Mouse (Mus musculus) frontal cortex, adult 2 months (tissue): ENCODE results near the gene Pecam1. TPM values are rescaled to one million over a fixed set of nuclear protein-coding genes. Genes with fewer than 3 reads are reported as not detected.
A peak's percentile ranks its signal among the peaks of the same experiment; 100 is the strongest.

Source experiments
- DNase-seq, 2 experiments: peaks; one replicate each; pipeline ENCODE4 v3.0.0; 2022; ENCODE audit warnings: low spot score in 1 of 2; ENCODE audit errors: extremely low spot score in 1 of 2
- polyA plus RNA-seq: library from polyadenylated mRNA; depleted of rRNA; stranded (reverse); fragments of >200 nt; gene quantifications from 2 replicates; pipeline ENCODE4 v1.2.3, GENCODE M21; 2012

Pecam1 gene
- polyA plus RNA-seq, 1 experiment = 20.1 TPM

DNA sequence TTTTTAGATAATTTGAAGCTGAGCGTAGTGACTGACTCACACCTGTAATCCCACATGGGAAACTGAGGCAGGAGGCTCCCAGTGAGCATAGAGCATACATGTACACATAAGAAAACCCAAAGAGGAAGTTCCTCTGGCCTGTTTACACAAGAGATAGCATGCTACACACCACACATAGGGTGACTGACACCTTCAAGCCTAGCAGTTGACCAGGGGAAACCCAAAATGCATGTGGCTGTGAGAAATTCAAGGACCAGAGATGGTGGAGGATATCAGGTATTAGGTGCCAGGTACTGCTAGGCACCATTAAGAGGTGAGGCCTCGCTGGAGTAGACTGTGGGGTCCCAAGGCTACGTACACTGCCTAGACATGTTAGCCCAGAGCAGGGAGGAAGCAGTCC lies 47.8 kb downstream of the Pecam1 start:
- DNase-seq = no peak

DNA sequence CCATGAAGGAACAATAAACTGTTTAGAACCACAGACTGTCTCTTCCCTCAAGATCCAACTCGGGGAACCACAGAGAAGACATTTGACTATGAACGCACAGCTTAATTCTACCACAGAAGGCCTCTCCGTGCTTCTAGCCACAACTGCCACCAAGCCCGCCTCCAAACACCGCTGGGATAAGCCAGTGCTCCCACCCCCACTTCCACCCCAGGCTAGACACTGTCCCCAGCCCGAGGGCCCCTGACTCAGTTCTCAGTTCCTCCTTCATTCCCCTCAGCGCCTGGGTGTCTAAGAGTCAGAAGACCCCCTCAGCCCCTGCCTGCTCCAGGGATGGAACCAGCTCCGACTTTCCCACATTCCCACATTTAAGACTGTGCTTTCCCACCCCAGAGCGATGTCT lies 48.8 kb downstream of the Pecam1 start:
- no peak for DNase-seq

DNA sequence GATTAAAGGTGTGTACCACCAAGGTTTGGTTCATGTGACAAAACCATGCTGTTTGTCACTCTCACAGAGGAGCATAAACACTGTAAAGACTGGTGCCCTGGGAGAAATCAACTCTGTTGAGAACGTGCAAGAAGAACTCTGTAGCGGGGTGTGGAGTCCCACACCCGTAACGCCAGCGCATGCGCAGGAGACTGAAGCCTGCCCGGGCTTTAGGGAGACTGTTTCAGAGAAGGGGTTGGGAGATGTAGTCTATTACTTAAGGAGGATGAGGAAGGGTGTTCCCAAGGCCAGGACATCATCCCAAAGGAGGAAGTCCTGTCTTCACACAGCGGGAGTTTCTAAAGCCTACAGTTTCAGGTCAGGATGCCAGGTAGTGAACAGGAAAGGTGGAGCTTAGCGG lies 51.3 kb downstream of the Pecam1 start:
- no peak for DNase-seq

DNA sequence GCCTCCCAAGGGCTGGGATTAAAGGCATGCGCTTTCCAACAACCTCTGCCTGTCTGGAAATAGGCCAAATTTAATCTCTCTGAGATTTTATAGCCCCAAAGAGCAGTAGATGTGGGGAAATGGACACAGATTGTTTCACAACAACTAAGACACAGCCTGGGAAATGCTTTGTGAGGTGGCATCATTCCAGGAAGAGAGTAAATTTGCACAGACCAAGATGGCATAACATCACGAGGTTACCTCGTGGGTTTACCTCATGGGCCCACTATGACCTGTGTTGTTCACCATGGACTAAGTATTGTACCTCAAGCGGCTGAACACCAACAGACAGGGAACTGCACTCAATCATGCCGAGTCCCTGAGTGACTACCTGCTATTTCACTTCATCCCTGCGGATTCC lies 52.1 kb downstream of the Pecam1 start:
- no peak for DNase-seq

DNA sequence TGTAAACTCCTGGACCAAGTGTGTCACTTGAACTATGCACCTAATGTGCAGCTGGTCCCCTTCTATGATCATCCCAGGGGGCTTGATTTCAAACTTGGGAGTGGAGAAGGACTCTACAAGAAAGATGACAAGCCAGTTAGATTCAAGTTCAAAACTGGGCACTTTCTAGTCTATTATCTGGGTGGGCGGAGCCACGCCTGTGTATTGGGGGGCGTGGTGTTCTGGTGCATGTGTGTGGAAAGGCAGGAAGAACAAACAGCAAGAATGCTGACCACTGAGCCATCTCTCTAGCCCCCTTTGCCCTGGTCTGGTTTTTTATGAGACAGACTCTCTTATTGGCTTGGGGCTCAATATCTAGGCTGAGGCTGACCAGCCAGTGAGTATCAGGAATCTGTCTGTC lies 54.5 kb downstream of the Pecam1 start:
- no peak for DNase-seq

DNA sequence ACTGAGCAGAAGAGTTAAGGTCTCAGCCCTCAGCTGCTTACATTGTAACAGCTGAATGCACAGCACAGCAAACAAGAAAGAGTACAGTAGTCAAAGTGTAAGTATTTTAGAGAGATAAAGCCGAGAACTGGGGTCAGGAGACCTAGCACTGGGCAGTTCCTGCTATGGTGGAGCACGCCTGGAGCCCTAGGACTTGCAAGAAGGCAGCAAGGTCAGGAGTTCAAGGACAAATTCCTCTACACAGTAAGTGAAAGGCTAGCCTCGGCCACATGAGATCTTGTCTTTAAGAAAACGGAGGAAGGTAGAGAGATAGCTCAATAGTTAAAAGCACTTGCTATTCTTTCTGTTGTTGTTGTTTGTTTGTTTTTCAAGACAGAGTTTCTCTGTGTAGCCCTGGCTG lies 57.5 kb downstream of the Pecam1 start:
- no peak for DNase-seq

DNA sequence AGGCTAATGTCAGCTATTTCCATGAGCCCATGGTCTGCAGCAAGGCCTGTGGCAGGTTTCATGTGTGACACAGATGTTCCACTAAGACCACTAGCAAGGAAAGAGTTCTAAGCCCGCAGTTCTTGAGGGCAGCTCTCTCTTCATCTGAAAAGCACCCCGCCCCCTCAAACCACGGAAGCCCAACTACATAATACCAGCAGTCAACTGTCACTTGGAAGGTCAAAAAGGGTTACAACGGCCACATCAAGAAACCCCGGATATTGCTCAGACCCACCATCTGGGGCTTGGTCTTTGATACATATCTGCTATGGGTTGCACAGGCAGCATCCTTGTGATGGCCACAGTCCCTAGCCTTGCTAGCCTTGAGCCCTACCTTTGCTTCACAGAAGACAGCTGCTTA lies 62.1 kb downstream of the Pecam1 start:
- no peak for DNase-seq

DNA sequence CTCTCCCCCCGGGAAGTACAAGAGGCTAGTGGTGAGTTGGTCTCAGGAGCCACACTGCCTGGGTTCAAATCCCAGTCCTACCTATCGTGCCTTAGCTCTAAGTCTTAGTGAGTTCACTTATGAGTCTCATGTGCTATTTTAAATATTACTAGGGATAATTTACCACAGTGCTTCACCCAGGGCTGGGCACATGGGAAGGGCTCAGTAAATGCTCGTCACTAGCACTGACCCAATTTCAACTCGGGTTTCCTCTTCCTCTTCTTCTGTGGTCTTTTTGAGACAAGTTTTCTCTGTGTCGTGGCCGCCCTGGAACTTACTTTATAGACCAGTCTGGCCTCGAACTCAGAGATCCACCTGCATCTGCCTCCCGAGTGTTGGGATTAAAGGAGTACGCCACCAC lies 63.1 kb downstream of the Pecam1 start:
- DNase-seq = no peak

DNA sequence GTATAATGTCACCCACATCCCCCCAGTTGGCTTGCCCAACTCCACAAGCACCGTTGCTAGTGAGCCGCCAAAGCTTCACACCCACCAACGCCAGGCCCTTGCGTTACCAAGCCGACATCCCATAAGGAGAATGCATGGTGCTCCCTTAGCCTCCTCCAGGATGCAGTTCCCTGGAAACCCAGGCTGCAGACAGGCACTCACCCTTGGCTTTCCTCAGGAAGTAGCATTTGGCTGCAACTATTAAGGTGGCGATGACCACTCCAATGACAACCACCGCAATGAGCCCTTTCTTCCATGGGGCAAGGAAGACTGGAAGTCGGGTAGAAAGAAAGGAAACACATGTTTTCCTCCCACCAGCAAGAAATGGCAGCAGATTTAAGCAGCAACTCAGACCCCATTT lies 66.4 kb downstream of the Pecam1 start:
- no peak for DNase-seq

DNA sequence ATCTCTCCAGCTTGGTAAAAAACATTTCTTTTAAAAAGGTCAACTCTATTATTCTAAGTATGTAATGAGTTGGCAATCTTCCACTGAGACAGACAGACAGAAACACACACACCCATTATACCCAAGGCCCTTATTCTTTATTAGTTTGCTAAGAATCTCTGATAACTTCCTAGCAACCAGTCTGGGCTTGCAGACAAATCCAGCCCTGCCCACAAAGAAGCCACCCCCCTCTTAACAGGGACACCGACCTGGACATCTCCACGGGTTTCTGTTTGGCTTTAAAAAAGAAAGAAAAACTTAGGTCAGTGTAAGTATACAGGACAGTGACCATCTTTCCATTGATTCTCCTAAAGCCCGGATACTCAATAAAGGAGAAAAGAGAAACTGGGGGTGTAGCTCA lies 67.1 kb downstream of the Pecam1 start:
- no peak for DNase-seq

DNA sequence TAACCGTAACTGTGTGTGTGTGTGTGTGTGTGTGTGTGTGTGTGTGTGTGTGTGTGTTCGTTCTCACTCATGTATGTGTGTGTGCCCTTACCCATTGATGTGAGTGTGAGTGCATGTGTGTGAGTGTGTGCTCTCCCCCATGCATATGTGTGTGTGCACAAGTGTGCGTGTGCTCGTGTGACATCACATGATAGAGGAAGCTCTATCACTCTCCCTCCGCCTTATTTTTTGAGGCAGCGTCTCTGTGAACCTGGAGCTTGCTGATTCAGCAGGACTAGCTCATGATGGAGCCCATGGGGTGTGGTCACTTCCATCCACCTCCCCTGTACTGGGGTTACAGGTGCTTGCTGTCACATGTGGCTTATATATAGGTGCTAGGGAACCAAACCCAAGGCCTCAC lies 69.3 kb downstream of the Pecam1 start:
- DNase-seq = no peak

DNA sequence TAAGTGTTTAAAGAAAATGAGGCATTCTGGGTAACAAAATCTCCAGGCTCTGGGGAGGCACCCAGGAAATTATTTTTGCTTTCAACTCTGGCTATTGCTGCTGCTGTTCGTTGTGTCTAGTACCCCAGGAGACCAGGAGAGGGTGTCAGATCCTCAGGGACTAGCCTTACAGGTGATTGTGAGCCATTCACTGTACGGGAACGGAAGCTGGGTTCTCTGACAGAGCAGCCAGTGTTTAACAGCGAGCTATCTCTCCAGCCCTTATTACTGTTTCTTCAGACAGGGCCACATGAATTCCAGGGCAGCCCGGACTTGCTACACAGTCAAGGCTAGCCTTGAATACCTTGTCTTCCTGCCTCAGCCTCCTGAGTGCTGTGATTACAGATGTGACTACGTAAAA lies 70.6 kb downstream of the Pecam1 start:
- DNase-seq = no peak

DNA sequence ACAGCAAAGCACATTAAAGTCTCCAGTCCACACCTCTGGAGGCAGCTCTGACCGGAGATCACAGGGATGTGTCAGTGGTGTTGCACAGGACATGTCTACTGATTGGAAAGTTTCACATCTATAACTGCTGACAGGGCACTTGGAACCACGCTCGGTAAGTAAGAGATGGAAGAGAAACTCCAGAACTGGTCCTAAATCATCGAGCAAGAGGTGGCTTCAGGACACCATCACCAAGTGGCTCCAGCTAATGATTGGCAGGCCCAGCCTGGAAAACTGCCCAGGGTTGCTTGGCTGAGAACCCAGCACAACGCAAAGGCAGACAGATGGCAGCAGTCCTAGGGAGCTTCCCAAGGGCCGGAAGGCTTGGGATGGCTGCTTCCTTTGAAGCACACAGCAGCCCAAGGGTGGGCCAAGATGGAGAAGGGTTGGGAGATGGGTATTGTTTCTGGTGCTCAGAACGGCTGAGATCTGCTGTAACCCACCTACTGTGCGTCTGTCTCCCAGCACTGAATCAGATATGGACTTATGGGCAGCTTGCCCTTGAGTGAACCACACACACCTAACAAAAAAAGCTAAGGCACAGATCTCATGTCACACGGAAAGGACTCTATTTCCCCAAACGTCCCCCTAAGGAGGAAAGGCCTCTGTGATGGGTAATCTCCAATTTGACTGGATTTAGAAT lies 72.4 kb downstream of the Pecam1 start:
- DNase-seq = peak; percentile 43 to 83

DNA sequence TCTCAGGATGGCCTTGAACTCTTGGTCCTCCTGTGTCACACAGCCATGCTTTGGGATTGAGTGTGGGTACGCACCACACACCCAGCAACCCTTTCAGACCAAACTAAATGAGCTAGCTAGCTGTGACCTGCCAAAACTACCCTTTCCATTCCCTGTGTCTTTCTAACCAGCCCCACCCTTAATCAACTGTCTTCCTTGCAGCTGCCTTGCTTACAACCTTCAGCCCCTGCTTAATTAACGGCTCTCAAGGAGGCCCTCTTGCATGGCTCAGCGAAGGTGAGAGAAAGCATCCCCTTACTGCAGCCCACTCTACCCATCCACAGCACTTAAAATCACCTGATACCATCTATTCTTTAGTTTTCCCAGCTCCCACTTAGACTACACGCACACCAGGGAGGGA lies 73.1 kb downstream of the Pecam1 start:
- no peak for DNase-seq

DNA sequence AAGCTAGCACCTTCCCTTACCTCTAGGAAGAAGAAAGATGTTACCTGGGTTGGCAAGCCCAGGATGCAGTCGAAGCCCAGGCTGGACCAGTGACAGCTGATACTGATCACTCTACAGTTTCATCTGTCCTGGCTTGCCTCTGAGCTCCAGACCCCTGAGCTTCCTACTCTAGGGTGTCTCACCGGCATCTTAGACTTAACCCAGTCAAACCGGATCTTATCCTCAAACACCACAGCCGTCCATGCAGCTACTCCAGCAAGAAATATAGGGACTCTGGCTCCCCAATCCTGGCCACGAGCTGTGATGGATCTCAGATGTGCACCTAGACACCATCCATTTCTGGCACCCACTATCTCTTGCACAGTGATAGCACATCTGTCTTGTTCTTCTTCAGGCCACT lies 74.6 kb downstream of the Pecam1 start:
- DNase-seq = no peak

DNA sequence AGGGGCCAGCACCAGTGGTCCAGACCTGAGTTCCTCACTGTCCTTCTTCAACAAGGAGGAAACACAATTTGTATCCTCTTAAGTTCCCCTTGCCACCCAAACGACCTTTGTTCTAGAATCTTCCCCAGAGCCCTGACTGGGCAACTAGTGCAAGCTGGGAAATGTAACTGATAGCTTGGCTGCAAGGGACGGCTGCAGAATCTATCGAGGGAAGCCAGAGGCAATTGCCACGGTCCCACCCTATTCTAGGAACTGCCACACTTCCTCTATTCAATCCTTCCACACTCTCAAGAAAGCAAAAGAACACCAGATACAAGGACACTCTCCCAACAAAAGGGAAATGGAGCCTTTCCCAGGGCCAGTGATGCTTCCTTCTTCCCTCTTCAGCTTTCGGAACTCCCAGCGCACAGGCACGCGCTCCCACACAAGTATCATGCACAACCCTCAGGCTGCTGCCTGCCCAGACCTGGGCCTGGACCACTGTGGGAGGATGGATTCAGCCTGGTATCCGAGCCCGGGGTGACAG lies 75.2 kb downstream of the Pecam1 start:
- DNase-seq = no peak

DNA sequence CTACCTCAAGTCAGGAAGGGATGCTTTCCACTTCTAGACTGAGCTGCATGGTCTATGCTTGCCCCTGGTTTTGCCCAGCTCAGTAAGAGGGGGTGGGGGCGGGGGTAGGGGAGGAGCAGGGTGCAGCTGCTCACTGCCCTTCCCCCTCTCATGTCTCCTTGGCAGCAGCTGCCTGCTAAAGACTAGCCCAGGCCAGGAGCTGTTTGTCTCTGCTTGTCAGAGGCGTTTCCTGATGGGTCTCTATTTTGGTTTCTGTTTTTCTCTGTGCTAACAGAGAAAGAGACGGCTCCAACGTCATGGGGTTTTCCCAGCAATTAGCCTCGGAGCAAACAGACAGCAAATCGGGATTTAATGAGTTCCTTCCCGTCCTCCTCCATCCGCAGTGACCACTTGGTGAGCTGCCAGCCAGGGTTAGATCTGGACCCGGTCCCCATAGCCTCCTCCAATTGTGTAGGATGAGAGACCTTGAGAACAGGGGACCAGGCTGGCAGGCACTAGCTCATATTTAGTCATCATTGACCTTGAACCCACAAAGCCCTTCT lies 75.7 kb downstream of the Pecam1 start:
- peak in 1 of 2 experiments; percentile 48 for DNase-seq

DNA sequence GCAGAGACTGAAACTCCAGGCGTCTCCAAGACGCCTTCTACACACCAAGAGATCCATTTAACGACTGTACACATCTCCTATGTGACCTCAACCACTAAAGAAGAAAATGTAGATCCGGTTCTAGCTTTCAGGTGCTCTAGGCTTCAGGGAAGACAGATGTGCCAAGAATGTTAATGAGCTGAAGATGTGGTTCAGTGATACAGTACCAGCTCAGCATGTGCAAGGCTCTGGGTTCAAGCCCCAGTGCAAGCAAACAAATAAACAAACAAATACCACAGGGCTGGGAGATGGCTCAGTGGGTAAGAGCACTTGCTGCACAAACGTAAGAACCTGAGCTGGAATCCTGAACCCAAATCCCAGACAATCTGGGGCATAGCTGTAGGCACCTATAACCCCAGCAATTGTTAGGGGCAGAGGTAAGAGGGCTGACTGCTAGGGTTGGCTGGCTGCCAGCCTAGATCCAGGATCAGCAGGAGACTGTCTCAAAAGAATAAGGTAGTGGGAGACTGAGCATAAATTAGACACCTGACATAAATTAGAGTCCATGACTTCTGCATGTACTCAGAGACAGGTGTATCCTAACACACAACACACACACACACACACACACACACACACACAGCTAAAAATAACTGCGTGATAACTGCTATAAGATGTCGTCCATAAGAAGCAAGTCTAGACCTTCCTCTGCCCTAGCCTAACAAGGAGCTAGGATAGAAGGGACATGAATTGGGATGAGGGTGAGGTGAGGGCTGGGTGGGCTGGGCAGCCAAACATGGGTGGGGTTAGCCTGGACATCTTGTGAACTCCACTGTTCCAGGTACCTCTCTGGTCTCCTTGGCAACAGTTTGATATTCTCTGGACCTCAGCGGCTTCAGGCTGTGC lies 76.5 kb downstream of the Pecam1 start:
- DNase-seq = no peak

DNA sequence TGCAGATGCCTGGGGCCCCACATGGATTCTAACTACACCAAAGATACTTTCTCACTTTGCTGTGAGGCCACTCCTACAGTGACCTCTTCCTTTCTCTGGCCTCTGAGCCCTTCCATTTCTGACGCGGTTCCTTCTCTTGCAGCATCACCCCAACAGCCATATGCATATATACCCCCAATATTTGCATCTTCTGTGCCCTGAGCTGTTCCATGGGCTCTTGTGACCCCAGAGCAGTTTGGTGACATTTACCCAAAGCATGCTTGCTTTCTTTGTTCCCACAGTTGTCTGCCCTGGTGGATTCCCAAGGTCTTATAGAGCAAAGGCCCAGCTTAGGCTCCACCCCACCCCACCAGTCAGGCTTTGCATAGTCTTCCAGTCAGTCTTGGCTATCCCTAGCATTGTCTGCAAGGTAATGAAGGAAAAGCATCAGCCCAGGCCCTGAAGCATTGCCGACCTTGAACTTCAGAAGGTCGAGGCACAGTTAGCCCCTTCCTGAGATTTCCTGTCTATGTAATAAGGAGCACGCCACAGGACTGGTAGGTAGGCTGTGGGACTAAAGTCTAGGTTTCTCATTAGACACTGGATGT lies 77.4 kb downstream of the Pecam1 start:
- DNase-seq = no peak

DNA sequence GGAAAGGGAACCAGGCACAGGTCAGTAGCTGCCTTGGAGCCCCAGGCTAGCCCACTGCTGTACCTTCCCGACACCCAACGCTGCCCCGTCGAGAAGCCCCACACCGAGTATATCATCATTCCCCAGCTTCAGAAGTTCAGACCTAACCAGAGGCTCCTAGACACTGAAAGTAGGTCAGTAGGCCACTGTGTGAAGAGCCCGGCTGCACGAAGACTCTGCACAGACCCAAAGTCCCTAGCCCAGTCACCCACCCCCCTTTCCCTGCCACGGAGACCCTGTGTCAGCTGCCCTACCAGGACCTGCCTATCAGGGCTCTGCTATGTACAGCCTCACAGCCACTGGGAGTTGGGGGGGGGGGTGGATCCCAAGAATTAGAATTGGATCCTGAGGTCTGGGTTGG lies 78.6 kb downstream of the Pecam1 start:
- no peak for DNase-seq

DNA sequence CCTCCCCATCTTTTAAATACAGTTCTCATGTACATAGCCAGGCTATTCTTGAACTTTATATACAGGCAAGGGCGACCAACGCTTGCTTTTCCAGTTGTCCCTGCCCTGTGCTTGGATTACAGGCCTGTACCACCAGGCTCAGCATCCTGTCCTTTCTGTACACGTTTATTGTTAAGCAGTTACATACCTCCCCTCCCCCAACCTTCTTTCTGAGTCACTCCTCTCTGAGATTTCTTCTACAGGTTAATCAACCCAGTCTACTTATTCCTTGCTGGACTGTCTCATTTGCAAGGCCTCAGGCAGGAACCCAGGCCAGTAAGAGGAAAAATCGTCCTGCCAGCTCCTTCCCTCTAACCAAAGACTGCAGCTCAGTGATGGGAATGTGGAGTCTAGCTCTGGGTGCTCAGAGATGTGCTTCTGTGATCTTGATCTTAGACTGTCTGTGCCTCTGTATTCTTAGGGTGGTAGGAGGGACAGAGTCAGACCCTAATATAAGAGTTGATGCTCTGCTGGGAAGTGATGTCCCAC lies 79.4 kb downstream of the Pecam1 start:
- DNase-seq = no peak
